Mouse (Mus musculus) spleen, adult 2 months (tissue): Measurements from ENCODE around the gene Med29.

Experiments
- CTCF ChIP-seq: fragments of 200-500 bp; IDR thresholded peaks from 2 replicates; pipeline ENCODE4 v1.5.1; 2011; ENCODE audit warnings: mild to moderate bottlenecking, inconsistent platforms; ENCODE audit not compliant: insufficient read depth, insufficient read length, insufficient replicate concordance; ENCODE audit errors: extremely low read depth
- POLR2A ChIP-seq: fragments of 200-500 bp; IDR thresholded peaks from 2 replicates; pipeline ENCODE4 v1.6.1; 2011; ENCODE audit warnings: low read depth, low read length, inconsistent platforms

DNA sequence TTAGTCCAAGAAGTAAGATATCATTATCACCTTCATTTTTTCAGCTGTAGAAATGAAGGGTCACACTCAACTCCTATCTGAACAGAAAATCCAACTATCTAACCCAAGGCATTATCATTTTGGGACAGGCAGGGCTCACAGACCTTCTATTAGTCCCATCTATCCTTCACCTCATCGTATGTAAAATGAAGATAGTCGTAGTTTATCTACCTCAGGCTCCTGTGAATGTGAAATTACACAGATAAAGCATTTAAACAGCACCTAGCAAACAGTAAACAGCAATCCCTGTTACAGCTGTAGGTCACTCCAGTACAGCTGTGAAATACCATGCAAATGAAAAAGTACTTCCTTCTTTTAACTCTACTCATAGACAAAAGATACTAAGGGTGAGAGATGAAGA lies 39.7 kb upstream of the Med29 start:
- TF ChIP-seq POLR2A (no peak), CTCF (no peak)
